Mouse (Mus musculus) cortical plate, adult 2 months (tissue): ENCODE results near the gene Elovl3. TPM values are rescaled to one million over a fixed set of nuclear protein-coding genes. Genes with fewer than 3 reads are reported as not detected.
"Not testable (repeated sequence)": the region's sequence is repeated elsewhere in the genome, so short reads cannot be mapped to it uniquely, and the experiment has no call there.

Experiments used
- H3K27ac ChIP-seq: fragments of 200-500 bp; 2 replicates; pipeline ENCODE4 v1.5.1; 2012; ENCODE audit warnings: low read length, control low read depth, inconsistent platforms; ENCODE audit not compliant: insufficient read depth
- H3K4me1 ChIP-seq: fragments of 200-500 bp; 2 replicates; pipeline ENCODE4 v1.6.1; 2011; ENCODE audit warnings: low read length; ENCODE audit not compliant: control insufficient read depth, insufficient read depth
- H3K4me3 ChIP-seq: fragments of 200-500 bp; 2 replicates; pipeline ENCODE4 v1.5.1; 2011; ENCODE audit warnings: mild to moderate bottlenecking, low read length, control low read depth; ENCODE audit not compliant: insufficient read depth
- CTCF ChIP-seq: fragments of 200-500 bp; IDR thresholded peaks from 2 replicates; pipeline ENCODE4 v1.5.1; 2011; ENCODE audit warnings: mild to moderate bottlenecking, control low read depth, low read length; ENCODE audit not compliant: insufficient read depth; ENCODE audit errors: extremely low read depth
- POLR2A ChIP-seq: fragments of 200-500 bp; IDR thresholded peaks from 2 replicates; pipeline ENCODE4 v1.6.1; 2011; ENCODE audit warnings: mild to moderate bottlenecking, low read length, control low read depth; ENCODE audit not compliant: insufficient read depth; ENCODE audit errors: extremely low read depth
- polyA plus RNA-seq: library from polyadenylated mRNA; depleted of rRNA; stranded (reverse); fragments of >200 nt; gene quantifications from 2 replicates; pipeline ENCODE4 v1.2.3, GENCODE M21; 2012

Elovl3 gene
- polyA plus RNA-seq, 1 experiment: not detected

DNA sequence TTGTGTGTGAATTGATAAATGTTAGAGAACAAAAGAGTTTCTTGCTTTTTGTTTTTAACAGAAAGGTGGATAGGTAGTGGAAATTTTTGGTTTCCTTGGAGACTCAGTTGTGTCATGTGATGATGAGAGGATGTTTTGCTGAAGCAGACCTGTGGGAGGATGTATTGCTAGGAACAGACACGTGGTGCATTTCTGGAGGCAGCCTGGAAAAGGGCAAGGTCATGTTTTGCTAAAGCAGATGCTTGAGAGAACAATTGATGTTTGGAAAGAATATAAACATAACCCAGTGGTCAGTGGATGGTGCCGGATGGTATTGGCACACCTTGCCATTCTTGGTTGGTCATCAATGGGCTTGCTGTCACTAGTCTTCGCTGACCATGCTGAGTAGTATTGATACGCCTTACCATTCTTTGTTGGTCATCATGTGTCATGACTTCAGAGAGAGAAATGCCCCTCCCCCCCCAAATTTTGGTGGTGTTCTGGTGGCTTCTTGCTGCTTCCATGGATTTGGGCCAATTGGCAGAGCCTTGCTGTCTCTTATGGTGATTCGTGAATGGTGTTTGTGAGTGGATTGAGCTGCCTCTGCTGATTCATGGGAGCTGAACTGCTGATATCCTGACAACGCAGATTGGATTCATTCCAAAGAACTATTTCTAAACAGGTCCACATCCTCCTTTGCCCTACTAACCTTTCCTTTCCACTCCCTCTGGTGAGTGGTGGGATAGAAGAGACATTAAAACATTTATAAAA lies 28.1 kb upstream of the Elovl3 start:
- Histone ChIP-seq H3K4me1 (no peaks in the 10 kb centered on the region), H3K4me3 (no peak overlapping the region), H3K27ac (no peak overlapping the region)
- TF ChIP-seq POLR2A (no peak), CTCF (no peak)

DNA sequence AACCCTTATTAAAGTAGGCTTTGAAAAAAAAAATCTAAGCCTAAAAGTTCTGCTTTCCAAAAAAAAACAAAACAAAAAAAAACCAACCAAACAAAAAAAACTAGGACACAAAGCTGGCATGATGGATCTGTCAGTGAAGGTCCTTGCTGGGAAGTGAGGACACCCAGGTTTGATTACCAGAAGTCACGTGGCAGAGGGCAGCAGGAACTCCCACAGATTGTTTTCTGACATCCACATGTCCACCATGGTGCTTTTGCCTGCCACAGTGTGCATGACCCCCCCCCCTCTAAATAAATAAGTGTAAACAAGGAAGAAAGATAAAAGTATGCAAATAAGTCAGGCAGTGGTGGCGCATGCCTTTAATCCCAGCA lies 27.5 kb upstream of the Elovl3 start:
- Histone ChIP-seq H3K4me3 (no peak overlapping the region), H3K4me1 (no peaks in the 10 kb centered on the region), H3K27ac (no peak overlapping the region)
- TF ChIP-seq POLR2A (no peak), CTCF (no peak)

DNA sequence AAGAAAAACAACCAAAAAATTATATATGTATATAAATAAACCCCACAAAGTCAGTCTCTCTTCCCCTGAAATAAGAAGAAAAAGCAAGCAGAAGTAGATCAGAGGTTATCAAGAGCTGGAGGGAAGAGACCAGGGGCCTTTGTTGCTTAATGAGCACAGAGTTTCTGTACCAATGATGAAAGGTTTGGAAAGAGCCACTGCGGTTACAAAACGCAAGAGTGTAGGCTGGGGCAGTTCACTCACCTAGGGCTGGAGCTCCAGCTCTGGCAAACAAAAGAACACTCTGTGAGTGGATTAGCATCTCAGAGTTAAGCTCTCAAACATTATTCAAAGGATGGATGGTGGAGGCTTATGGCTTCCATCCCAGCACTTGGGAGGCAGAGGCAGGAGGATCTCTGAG lies 21.5 kb upstream of the Elovl3 start:
- no peaks in the 10 kb centered on the region for H3K4me1 ChIP-seq
- no peak for TF ChIP-seq POLR2A
- TF ChIP-seq CTCF: no peak

DNA sequence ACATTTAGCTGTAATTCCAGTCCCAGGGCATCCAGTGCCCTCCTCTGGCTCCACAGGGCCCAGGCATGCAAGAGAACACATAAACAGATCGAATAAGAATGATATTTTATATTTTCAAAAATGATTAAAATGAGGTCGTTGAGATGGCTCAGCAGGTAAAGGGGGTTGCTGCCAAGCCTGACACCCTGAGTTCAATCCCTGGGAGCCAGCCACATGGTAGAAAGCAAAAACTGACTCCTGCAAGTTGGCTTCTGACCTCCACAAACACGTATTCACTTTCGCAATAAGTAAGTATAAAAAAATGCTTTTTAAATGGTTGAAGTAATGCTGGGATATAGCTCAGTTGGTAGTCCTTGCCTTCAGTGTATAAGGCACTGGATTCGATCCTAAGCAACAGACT lies 20.9 kb upstream of the Elovl3 start:
- TF ChIP-seq POLR2A: no peak
- TF ChIP-seq CTCF: no peak
- no peak overlapping the region for H3K27ac ChIP-seq
- no peaks in the 10 kb centered on the region for H3K4me1 ChIP-seq
- H3K4me3 ChIP-seq: no peak overlapping the region

More for the DNA sequence above, 21.5 kb upstream of the Elovl3 start:
- H3K4me3 ChIP-seq: no peak overlapping the region
- H3K27ac ChIP-seq: no peak overlapping the region

DNA sequence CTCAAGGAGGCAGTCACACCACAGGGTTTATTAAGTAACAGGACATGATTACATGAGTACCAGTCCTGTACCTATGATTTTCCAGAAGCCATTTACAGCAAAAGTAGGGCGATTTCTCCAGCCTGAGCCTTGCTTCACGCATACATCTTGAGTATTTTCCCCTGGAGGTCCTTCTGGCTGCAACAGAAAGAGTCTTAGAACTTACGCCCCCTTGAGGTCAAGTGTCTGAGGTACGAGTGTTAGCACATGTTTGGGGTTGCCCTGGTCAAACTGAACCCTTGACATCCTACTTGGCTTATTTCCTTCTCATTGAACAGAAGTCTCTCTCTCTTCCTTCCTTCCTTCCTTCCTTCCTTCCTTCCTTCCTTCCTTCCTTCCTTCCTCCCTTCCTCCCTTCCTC lies 17.1 kb upstream of the Elovl3 start:
- no peak for TF ChIP-seq CTCF
- TF ChIP-seq POLR2A: no peak
- no peaks in the 10 kb centered on the region for H3K4me1 ChIP-seq
- no peak overlapping the region for H3K27ac ChIP-seq
- no peak overlapping the region for H3K4me3 ChIP-seq

DNA sequence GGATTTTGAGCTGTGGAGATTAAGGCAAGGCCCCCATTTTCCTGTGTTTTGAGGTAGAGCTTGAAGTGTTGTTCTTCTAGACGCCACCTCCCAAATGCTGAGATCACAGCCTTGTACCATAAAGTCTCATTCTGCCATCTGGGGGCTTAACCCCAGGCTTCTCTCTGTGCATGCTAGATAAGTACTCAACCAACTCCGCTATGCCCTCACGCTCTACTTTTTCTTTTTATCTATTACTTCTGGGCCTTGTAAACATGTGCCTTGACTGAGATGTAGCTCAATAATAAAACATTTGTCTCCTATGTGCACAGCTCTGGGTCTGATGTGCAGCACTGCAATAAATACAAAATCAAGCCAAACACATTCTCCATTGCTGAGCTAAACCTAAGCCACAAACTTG lies 12.2 kb upstream of the Elovl3 start:
- H3K27ac ChIP-seq: no peak overlapping the region
- no peak overlapping the region for H3K4me3 ChIP-seq
- TF ChIP-seq CTCF: no peak
- TF ChIP-seq POLR2A: no peak
- no peaks in the 10 kb centered on the region for H3K4me1 ChIP-seq

DNA sequence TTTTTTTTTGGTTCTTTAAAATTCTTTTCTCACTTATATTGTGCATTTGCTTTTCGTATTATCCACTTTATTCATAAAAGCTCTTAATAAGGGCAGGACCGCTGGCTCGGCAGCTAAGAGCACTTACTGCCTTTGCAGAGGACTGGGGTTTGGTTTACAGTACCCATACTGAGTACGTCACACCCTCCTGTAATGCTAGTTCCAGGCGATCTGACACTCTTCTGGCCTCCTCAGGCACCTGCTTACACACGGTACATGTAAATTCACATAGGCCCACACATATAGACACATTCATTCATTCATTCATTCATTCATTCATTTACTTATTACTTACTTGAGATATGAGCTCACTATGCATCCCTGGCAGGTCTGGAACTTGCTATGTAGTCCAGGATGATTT lies 10.8 kb upstream of the Elovl3 start:
- Histone ChIP-seq H3K4me1 (no peaks in the 10 kb centered on the region), H3K4me3 (no peak overlapping the region), H3K27ac (no peak overlapping the region)
- TF ChIP-seq CTCF (no peak), POLR2A (no peak)

DNA sequence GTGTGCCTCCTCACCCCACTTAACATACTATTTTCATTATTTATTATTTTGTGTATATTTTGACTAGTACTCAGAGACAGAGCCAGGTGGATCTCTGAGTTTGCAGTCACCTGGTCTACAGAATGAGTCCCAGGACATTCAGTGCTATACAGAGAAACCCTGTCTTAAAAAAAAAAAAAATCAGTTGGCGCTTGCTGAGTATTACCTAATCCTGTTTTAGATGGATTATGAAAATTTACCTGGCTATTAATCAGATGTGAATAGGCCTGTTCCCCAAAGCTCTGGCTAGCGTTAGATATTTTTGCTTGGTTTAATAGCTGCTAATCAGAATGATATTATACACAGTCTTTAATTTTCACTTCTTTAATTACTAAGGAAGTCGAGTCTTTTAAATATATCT lies 7.8 kb upstream of the Elovl3 start:
- TF ChIP-seq POLR2A (no peak), CTCF (no peak)
- Histone ChIP-seq H3K27ac (no peak overlapping the region), H3K4me1 (no peaks in the 10 kb centered on the region), H3K4me3 (no peak overlapping the region)

DNA sequence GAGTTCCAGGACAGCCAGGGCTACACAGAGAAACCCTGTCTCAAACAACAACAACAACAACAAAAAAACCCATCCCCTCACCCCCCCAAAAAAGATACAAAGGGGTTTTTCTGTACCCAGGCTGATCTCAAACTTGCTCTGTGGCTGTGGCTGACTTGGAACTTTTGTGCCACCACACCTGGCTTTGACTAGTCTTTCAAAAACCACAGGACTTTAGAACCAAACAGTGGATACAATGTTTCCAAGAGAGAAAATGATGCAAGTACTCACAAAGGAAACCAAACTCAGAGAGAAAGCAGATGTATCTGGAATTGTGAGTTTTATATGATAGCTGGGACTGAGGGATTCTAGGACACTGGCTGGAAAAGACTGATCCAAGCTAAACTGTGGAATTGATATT lies 7.0 kb upstream of the Elovl3 start:
- Histone ChIP-seq H3K4me1 (no peaks in the 10 kb centered on the region), H3K4me3 (no peak overlapping the region), H3K27ac (no peak overlapping the region)
- TF ChIP-seq CTCF (no peak), POLR2A (no peak)

DNA sequence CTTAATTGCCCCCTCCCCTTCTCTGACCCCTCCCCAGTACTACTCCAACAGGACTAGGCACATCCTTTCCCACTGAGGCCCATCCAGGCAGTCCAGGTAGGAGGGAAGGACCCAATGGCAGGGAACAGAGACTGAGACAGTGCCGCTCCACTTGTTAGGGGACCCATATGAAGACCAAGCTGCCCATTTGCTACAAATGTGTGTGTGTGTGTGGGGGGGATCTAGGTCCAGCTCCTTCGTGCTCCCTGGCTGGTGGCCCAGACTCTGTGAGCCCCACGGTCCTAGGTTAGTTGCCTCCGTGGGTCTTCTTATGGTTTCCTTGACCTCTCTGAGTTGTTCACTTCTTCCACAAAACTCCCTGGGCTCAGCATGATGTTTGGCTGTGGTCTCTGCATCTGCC lies 5.4 kb upstream of the Elovl3 start:
- TF ChIP-seq POLR2A (no peak), CTCF (no peak)
- H3K4me1 ChIP-seq: no peaks in the 10 kb centered on the region

DNA sequence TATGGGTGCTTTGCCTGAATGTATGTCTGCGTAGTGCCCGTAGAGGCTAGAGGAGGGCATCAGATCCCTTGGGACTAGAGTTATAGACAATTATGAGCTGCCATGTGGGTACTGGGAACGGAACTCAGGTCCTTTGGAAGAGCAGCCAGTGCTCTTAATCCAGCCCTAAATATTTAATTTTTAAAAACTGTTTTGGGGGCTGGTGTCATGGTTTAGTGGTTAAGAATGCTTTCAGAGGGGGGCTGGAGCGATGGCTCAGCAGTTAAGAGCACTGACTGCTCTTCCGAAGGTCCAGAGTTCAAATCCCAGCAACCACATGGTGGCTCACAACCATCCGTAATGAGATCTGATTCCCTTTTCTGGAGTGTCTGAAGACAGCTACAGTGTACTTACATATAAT lies 2.0 kb upstream of the Elovl3 start:
- not testable (repeated sequence) for H3K27ac ChIP-seq, H3K4me3 ChIP-seq, H3K4me1 ChIP-seq

More for the DNA sequence above, 5.4 kb upstream of the Elovl3 start:
- no peak overlapping the region for H3K4me3 ChIP-seq
- H3K27ac ChIP-seq: no peak overlapping the region
